Mouse (Mus musculus) neural tube, embryonic 14.5 days (tissue): ENCODE measurements at regions not wholly inside any gene's neighbourhood (a gene's known extent, or its start where the extent isn't known, plus 50 kb on each side); places are given as distances from the start of the nearest gene placed in this dataset.
A peak's percentile ranks its signal among the peaks of the same experiment; 100 is the strongest.
"Not testable (repeated sequence)": the region's sequence is repeated elsewhere in the genome, so short reads cannot be mapped to it uniquely, and the experiment has no call there.

Experiments used
- ATAC-seq: fragments of 200-750 bp; cut with Nextera tagmentation; 2 replicates; pipeline ENCODE4 v1.8.0; 2017; ENCODE audit warnings: low read depth, mild to moderate bottlenecking, moderate TSS enrichment, moderate library complexity
- H3K27ac ChIP-seq: fragments of 300-500 bp; sonication (generic); 2 replicates; pipeline ENCODE4 v1.5.1; 2014; ENCODE audit warnings: low read depth, mild to moderate bottlenecking, control low read depth, low read length, moderate library complexity, mixed read lengths
- H3K27me3 ChIP-seq: fragments of 300-500 bp; sonication (generic); 2 replicates; pipeline ENCODE4 v1.6.1; 2014; ENCODE audit warnings: low read length; ENCODE audit not compliant: control insufficient read depth, insufficient read depth
- H3K36me3 ChIP-seq: fragments of 300-500 bp; sonication (generic); 2 replicates; pipeline ENCODE4 v1.6.1; 2014; ENCODE audit warnings: low read length, mixed read lengths; ENCODE audit not compliant: control insufficient read depth, insufficient read depth
- H3K4me1 ChIP-seq: fragments of 300-500 bp; sonication (generic); 2 replicates; pipeline ENCODE4 v1.6.1; 2014; ENCODE audit warnings: low read length; ENCODE audit not compliant: control insufficient read depth, insufficient read depth
- H3K4me2 ChIP-seq: fragments of 300-500 bp; sonication (generic); 2 replicates; pipeline ENCODE4 v1.6.1; 2014; ENCODE audit warnings: mild to moderate bottlenecking, low read depth, low read length, control low read depth
- H3K4me3 ChIP-seq: fragments of 300-500 bp; sonication (generic); 2 replicates; pipeline ENCODE4 v1.5.1; 2014; ENCODE audit warnings: low read depth, low read length, control low read depth, mixed read lengths
- H3K9ac ChIP-seq: fragments of 300-500 bp; sonication (generic); replicated peaks from 2 replicates; pipeline ENCODE4 v1.6.1; 2014; ENCODE audit warnings: low read depth, mild to moderate bottlenecking, control low read depth, low read length, mixed read lengths
- H3K9me3 ChIP-seq: fragments of 300-500 bp; sonication (generic); 2 replicates; pipeline ENCODE4 v1.6.1; 2016; ENCODE audit warnings: low read length; ENCODE audit not compliant: control insufficient read depth
- WGBS: fragments of 180-500 bp; shearing (Covaris S2); extraction: QIAGEN DNeasy Blood & Tissue Kit; methylation state at CpG from one replicate; pipeline ENCODE4 v1.1.7; 2014; 5-methylcytosine and 5-hydroxymethylcytosine counted together

- no peaks in the 10 kb centered on the region for H3K27me3 ChIP-seq
- no peak overlapping the region for H3K4me3 ChIP-seq
- H3K4me2 ChIP-seq, result no peak overlapping the region
- H3K27ac ChIP-seq, result no peak overlapping the region
- no peaks in the 10 kb centered on the region for H3K4me1 ChIP-seq
- H3K9me3 ChIP-seq, result no peaks in the 10 kb centered on the region
- ATAC-seq, result no peak
- no peaks in the 10 kb centered on the region for H3K36me3 ChIP-seq
- WGBS, result 77% methylated on average over 12 of the region's 12 CpGs
- no peak overlapping the region for H3K9ac ChIP-seq
These were observed 50.7 kb downstream of the H2al2a start for GRCm38 (mm10) chr2:17946047-17946446.

GRCm38 (mm10) chr2:17945369-17945915 is 51.3 kb downstream of the H2al2a start:
- Histone ChIP-seq H3K4me1 (no peaks in the 10 kb centered on the region), H3K27ac (no peak overlapping the region), H3K4me2 (no peak overlapping the region), H3K27me3 (no peaks in the 10 kb centered on the region), H3K36me3 (no peaks in the 10 kb centered on the region), H3K4me3 (no peak overlapping the region), H3K9me3 (no peaks in the 10 kb centered on the region), H3K9ac (no peak overlapping the region)
- ATAC-seq, result no peak
- 90% methylated on average over 7 of the region's 7 CpGs for WGBS

- H3K4me3 ChIP-seq, result no peak overlapping the region
- H3K36me3 ChIP-seq, result no peaks in the 10 kb centered on the region
- H3K9me3 ChIP-seq, result no peaks in the 10 kb centered on the region
- H3K27me3 ChIP-seq, result no peaks in the 10 kb centered on the region
- H3K9ac ChIP-seq, result no peak overlapping the region
- H3K27ac ChIP-seq, result no peak overlapping the region
- WGBS, result 91% methylated on average over 11 of the region's 11 CpGs
- ATAC-seq, result no peak
- no peak overlapping the region for H3K4me2 ChIP-seq
- H3K4me1 ChIP-seq, result no peaks in the 10 kb centered on the region
These were observed 53.3 kb downstream of the H2al2a start for GRCm38 (mm10) chr2:17943506-17943905.

- Histone ChIP-seq H3K4me2 (no peak overlapping the region), H3K9me3 (no peaks in the 10 kb centered on the region), H3K4me3 (no peak overlapping the region), H3K27ac (no peak overlapping the region), H3K4me1 (no peaks in the 10 kb centered on the region), H3K9ac (no peak overlapping the region), H3K36me3 (no peaks in the 10 kb centered on the region), H3K27me3 (no peaks in the 10 kb centered on the region)
- no peak for ATAC-seq
- 82% methylated on average over 8 of the region's 8 CpGs for WGBS
These were observed 54.0 kb downstream of the H2al2a start for GRCm38 (mm10) chr2:17942528-17943387.

- Histone ChIP-seq H3K4me1 (no peaks in the 10 kb centered on the region), H3K4me2 (no peak overlapping the region), H3K27me3 (no peaks in the 10 kb centered on the region), H3K9ac (no peak overlapping the region), H3K9me3 (no peaks in the 10 kb centered on the region), H3K4me3 (no peak overlapping the region), H3K27ac (no peak overlapping the region), H3K36me3 (no peaks in the 10 kb centered on the region)
- ATAC-seq, result no peak
- WGBS, result 93% methylated on average over 6 of the region's 6 CpGs
These were observed 54.8 kb downstream of the H2al2a start for GRCm38 (mm10) chr2:17941921-17942320.

GRCm38 (mm10) chr2:17939857-17940848 is 56.6 kb downstream of the H2al2a start:
- ATAC-seq, result 0 out of 2 replicates have a peak, but pooled peaks have one; percentile 34
- H3K4me2 ChIP-seq, H3K4me3 ChIP-seq, H3K36me3 ChIP-seq, H3K4me1 ChIP-seq, H3K9ac ChIP-seq, H3K27ac ChIP-seq, H3K9me3 ChIP-seq, H3K27me3 ChIP-seq: not testable (repeated sequence)
- WGBS, result 68% methylated on average over 13 of the region's 16 CpGs

GRCm38 (mm10) chr2:17939183-17939856 is 57.4 kb downstream of the H2al2a start:
- 61% methylated on average over 4 of the region's 4 CpGs for WGBS
- ATAC-seq, result no peak
- no peaks in the 10 kb centered on the region for H3K36me3 ChIP-seq
- no peaks in the 10 kb centered on the region for H3K9me3 ChIP-seq
- no peak overlapping the region for H3K9ac ChIP-seq
- H3K27ac ChIP-seq, result no peak overlapping the region
- H3K4me3 ChIP-seq, result no peak overlapping the region
- H3K4me1 ChIP-seq, result no peaks in the 10 kb centered on the region
- H3K4me2 ChIP-seq, result no peak overlapping the region
- H3K27me3 ChIP-seq, result no peaks in the 10 kb centered on the region

- Histone ChIP-seq H3K27me3 (no peaks in the 10 kb centered on the region), H3K9ac (no peak overlapping the region), H3K36me3 (no peaks in the 10 kb centered on the region), H3K9me3 (no peaks in the 10 kb centered on the region), H3K4me1 (no peaks in the 10 kb centered on the region), H3K4me3 (no peak overlapping the region), H3K4me2 (no peak overlapping the region), H3K27ac (no peak overlapping the region)
- 78% methylated on average over 4 of the region's 4 CpGs for WGBS
- no peak for ATAC-seq
These were observed 60.1 kb downstream of the H2al2a start for GRCm38 (mm10) chr2:17936527-17937139.
